Mouse (Mus musculus) intestine, embryonic 14.5 days (tissue): ENCODE data around the gene Pyurf. TPM values are rescaled to one million over a fixed set of nuclear protein-coding genes. Genes with fewer than 3 reads are reported as not detected.

Source experiments
- ATAC-seq: fragments of 200-750 bp; cut with Nextera tagmentation; replicated peaks from 2 replicates; pipeline ENCODE4 v1.8.0; 2017; ENCODE audit warnings: low read depth, moderate number of reproducible peaks, moderate TSS enrichment, moderate library complexity; ENCODE audit not compliant: low FRiP score, low TSS enrichment
- DNase-seq: peaks from one replicate; pipeline ENCODE4 v3.0.0-alpha.2; 2018; ENCODE audit warnings: low spot score
- H3K27ac ChIP-seq: fragments of 300-500 bp; sonication (generic); 2 replicates; pipeline ENCODE4 v1.5.1; 2014; ENCODE audit warnings: low read depth, mild to moderate bottlenecking, control low read depth
- H3K27me3 ChIP-seq: fragments of 300-500 bp; sonication (generic); replicated peaks from 2 replicates; pipeline ENCODE4 v1.6.1; 2014; ENCODE audit warnings: low read length, control low read depth; ENCODE audit not compliant: control insufficient read depth, insufficient read depth
- H3K36me3 ChIP-seq: fragments of 300-500 bp; sonication (generic); 2 replicates; pipeline ENCODE4 v1.6.1; 2014; ENCODE audit warnings: low read length, control low read depth; ENCODE audit not compliant: control insufficient read depth, insufficient read depth
- H3K4me1 ChIP-seq: fragments of 300-500 bp; sonication (generic); replicated peaks from 2 replicates; pipeline ENCODE4 v1.6.1; 2014; ENCODE audit warnings: low read length, control low read depth, mixed read lengths; ENCODE audit not compliant: control insufficient read depth, insufficient read depth
- H3K4me2 ChIP-seq: fragments of 300-500 bp; sonication (generic); 2 replicates; pipeline ENCODE4 v1.6.1; 2014; ENCODE audit warnings: low read length
- H3K4me3 ChIP-seq: fragments of 300-500 bp; sonication (generic); 2 replicates; pipeline ENCODE4 v1.5.1; 2014; ENCODE audit warnings: low read depth, low read length, control low read depth, mixed read lengths
- H3K9ac ChIP-seq: fragments of 300-500 bp; sonication (generic); 2 replicates; pipeline ENCODE4 v1.6.1; 2014; ENCODE audit warnings: mild to moderate bottlenecking, low read length
- H3K9me3 ChIP-seq: fragments of 300-500 bp; sonication (generic); 2 replicates; pipeline ENCODE4 v1.6.1; 2016; ENCODE audit warnings: low read length, control low read depth; ENCODE audit not compliant: control insufficient read depth
- WGBS: fragments of 180-500 bp; shearing (Covaris S2); extraction: QIAGEN DNeasy Blood & Tissue Kit; methylation state at CpG from one replicate; pipeline ENCODE4 v1.1.7; 2014; 5-methylcytosine and 5-hydroxymethylcytosine counted together
- polyA plus RNA-seq: library from polyadenylated mRNA; unstranded; fragments of >200 nt; fragmentation: Nextera tagmentation; extraction: Ambion mirVana; gene quantifications from 2 replicates; pipeline ENCODE4 v1.2.1, GENCODE M21; 2014

Pyurf gene
- polyA plus RNA-seq = 23.3 and 24.9 TPM in 2 replicates

- Histone ChIP-seq H3K27me3 (no peaks in the 10 kb centered on the region), H3K4me2 (peak within 1 kb of the TSS; percentile 59), H3K4me1 (peaks cover 6% of the 10 kb centered on the region), H3K27ac (peak within 1 kb of the TSS; percentile 91), H3K9ac (peak within 1 kb of the TSS; percentile 80), H3K36me3 (peaks cover 18% of the 10 kb centered on the region), H3K9me3 (no peaks in the 10 kb centered on the region), H3K4me3 (peak within 1 kb of the TSS; percentile 76)
- ATAC-seq = peak; percentile 98
- under 1% methylated on average over 51 of the region's 52 CpGs for WGBS
- peak; percentile 96 for DNase-seq
Observed at GRCm38 (mm10) chr6:57691467-57692261, at the start of gene Pyurf. Pyurf (minus strand) TSS chr6:57692078.

DNA sequence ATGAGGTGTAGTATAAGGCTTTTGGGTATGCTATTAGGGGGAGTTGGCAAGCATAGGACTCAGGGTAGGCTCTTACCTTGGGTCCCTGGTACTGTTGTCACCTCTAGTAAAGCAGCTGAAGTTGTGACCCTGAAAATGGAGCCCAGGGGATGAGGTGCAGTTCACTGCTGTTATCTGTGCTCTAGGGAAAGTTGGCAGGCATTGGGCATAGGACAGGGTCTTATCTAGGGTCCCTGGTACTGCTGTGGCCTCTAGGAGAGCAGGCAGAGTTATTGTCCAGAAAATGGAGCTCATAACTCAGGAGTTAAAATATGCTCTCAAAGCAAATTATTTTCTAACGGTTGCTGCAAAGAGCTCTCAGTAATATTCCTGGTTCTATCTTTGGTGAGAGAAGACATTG, 29.5 kb upstream of the Pyurf start:
- DNase-seq (no peak), ATAC-seq (no peak)
- Histone ChIP-seq H3K27me3 (no peaks in the 10 kb centered on the region), H3K36me3 (peaks cover 21% of the 10 kb centered on the region; the same call in 1 of the 2 replicates), H3K9me3 (no peaks in the 10 kb centered on the region), H3K9ac (no peak overlapping the region), H3K4me3 (no peak overlapping the region), H3K4me2 (no peak overlapping the region), H3K4me1 (no peaks in the 10 kb centered on the region), H3K27ac (no peak overlapping the region)
- 90% methylated on average over 1 of the region's 1 CpGs for WGBS

DNA sequence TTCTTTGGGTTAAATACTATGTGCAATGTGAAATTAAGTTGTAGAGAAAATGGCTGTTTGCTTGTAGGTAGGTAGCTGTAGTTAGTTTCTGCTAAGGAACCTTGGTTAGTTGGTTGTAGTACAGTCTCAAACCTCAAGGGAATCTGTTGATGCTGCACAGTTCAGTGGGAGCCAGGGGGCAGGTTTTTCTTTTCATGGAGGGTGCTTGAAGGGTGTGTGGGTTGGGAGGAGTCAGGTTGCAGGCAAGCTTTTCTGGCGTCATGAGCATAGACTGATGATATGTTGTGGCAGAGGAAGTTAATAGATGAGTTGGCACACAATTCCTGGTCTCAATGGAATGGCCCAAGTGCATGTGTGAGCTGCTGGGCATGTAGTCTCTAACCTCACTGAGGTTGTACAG, 19.8 kb upstream of the Pyurf start:
- no peak overlapping the region for H3K9ac ChIP-seq
- no peaks in the 10 kb centered on the region for H3K27me3 ChIP-seq
- no peak overlapping the region for H3K27ac ChIP-seq
- H3K36me3 ChIP-seq = no peaks in the 10 kb centered on the region
- 26% methylated on average over 1 of the region's 1 CpGs for WGBS
- no peak overlapping the region for H3K4me3 ChIP-seq
- no peak overlapping the region for H3K4me2 ChIP-seq
- ATAC-seq (no peak), DNase-seq (no peak)
- no peaks in the 10 kb centered on the region for H3K4me1 ChIP-seq
- H3K9me3 ChIP-seq = no peaks in the 10 kb centered on the region

GRCm38 (mm10) chr6:57706721-57707120, 14.8 kb upstream of the Pyurf start:
- H3K27me3 ChIP-seq = no peaks in the 10 kb centered on the region
- DNase-seq (no peak), ATAC-seq (no peak)
- no peak overlapping the region for H3K4me2 ChIP-seq
- H3K4me1 ChIP-seq = peaks cover 8% of the 10 kb centered on the region
- no peaks in the 10 kb centered on the region for H3K36me3 ChIP-seq
- no peak overlapping the region for H3K4me3 ChIP-seq
- WGBS = 89% methylated on average over 1 of the region's 1 CpGs
- H3K9ac ChIP-seq = no peak overlapping the region
- H3K27ac ChIP-seq = no peak overlapping the region
- no peaks in the 10 kb centered on the region for H3K9me3 ChIP-seq

DNA sequence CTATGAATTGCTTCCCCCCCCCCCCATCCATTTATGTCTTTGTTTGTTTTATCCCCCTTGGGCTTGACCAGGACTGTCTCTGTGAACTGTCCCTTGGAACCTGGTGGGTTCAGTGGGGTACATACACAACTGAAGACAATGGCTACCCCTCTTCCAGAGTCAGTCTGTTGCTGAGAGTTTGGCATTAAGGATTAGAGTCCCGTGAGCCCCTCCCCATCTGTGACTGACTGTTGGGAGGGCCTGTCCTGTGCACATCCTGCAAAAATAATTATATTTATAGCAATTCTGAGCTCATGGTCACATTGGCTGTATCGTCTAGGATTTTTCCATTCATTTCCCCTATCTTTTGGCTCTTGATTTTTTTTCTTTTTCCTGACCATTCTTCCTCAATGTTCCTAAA, 11.8 kb upstream of the Pyurf start:
- ATAC-seq (peak; percentile 46), DNase-seq (no peak)
- whole genome bisulfite sequencing = 22% methylated on average over 2 of the region's 2 CpGs
- Histone ChIP-seq H3K27ac (peak overlapping the region; percentile 95), H3K4me1 (peaks cover 10% of the 10 kb centered on the region), H3K4me3 (peak overlapping the region; percentile 63), H3K36me3 (no peaks in the 10 kb centered on the region), H3K27me3 (no peaks in the 10 kb centered on the region), H3K9ac (peak overlapping the region; percentile 90), H3K9me3 (no peaks in the 10 kb centered on the region), H3K4me2 (peak overlapping the region; percentile 82)

- Histone ChIP-seq H3K27me3 (no peaks in the 10 kb centered on the region), H3K36me3 (no peaks in the 10 kb centered on the region), H3K4me3 (peak overlapping the region; percentile 63), H3K4me1 (peaks cover 10% of the 10 kb centered on the region), H3K4me2 (peak overlapping the region; percentile 82), H3K9ac (peak overlapping the region; percentile 90), H3K9me3 (no peaks in the 10 kb centered on the region), H3K27ac (peak overlapping the region; percentile 95)
- peak; percentile 100 for ATAC-seq
- under 1% methylated on average over 59 of the region's 59 CpGs for whole genome bisulfite sequencing
- peak; percentile 97 for DNase-seq
Observed at GRCm38 (mm10) chr6:57702743-57703499, 11.0 kb upstream of the Pyurf start.

- Histone ChIP-seq H3K4me2 (peak within 1 kb of the TSS; percentile 82), H3K36me3 (no peaks in the 10 kb centered on the region), H3K4me3 (peak within 1 kb of the TSS; percentile 63), H3K27ac (peak within 1 kb of the TSS; percentile 95), H3K4me1 (peaks cover 10% of the 10 kb centered on the region), H3K9me3 (no peaks in the 10 kb centered on the region), H3K27me3 (no peaks in the 10 kb centered on the region), H3K9ac (peak within 1 kb of the TSS; percentile 90)
- DNase-seq (no peak), ATAC-seq (peak; percentile 22)
- under 1% methylated on average over 10 of the region's 10 CpGs for WGBS
Observed at GRCm38 (mm10) chr6:57702376-57702742, 10.5 kb upstream of the Pyurf start, which contains the start of gene Lancl2. Lancl2 (plus strand) TSS chr6:57702540.

GRCm38 (mm10) chr6:57701686-57702085, 9.8 kb upstream of the Pyurf start:
- 0 out of 2 replicates have a peak overlapping the region, but pooled peaks have one; percentile 63 for H3K4me3 ChIP-seq
- no peak for DNase-seq
- H3K27me3 ChIP-seq = no peaks in the 10 kb centered on the region
- H3K36me3 ChIP-seq = no peaks in the 10 kb centered on the region
- no peaks in the 10 kb centered on the region for H3K9me3 ChIP-seq
- ATAC-seq = no peak
- peaks cover 10% of the 10 kb centered on the region for H3K4me1 ChIP-seq
- WGBS = 74% methylated on average over 4 of the region's 4 CpGs
- peak overlapping the region; percentile 82 for H3K4me2 ChIP-seq
- H3K9ac ChIP-seq = no peak overlapping the region
- no peak overlapping the region for H3K27ac ChIP-seq
